Mouse (Mus musculus) NIH3T3 (cell line): ENCODE data around the gene Cplx2.

ENCODE experiments used
- DNase-seq: peaks from one replicate; pipeline ENCODE4 v3.0.0-alpha.2; 2012; ENCODE audit warnings: low read depth

The Cplx2 gene

DNA sequence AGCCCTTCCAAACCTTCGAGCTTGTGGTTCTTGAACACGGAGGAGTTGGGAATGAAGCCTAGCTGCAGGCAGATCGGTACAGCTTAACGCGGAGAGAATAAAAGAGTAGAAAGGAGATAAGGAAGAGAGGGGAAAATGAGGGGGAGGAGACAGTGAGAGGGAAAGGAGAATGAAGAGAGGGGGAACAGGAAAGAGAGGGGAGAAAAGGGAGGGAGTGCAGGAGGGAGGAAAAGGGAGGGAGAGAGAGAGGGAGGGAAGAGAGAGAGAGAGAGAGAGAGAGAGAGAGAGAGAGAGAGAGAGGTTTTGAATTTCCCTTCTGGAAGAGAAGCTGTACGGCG is at the start of gene Cplx2:
Gene Cplx2 (plus strand): TSS at position 301 of the 338 bp plus-strand sequence.
- DNase-seq, result no peak

GRCm38 (mm10) chr13:54322396-54323306 is 48.5 kb upstream of the Cplx2 start:
- DNase-seq, result peak; percentile 59

- peak; percentile 62 for DNase-seq
These were observed 47.6 kb upstream of the Cplx2 start for GRCm38 (mm10) chr13:54323307-54324165.

GRCm38 (mm10) chr13:54324178-54324577 is 47.0 kb upstream of the Cplx2 start:
- DNase-seq, result no peak

DNA sequence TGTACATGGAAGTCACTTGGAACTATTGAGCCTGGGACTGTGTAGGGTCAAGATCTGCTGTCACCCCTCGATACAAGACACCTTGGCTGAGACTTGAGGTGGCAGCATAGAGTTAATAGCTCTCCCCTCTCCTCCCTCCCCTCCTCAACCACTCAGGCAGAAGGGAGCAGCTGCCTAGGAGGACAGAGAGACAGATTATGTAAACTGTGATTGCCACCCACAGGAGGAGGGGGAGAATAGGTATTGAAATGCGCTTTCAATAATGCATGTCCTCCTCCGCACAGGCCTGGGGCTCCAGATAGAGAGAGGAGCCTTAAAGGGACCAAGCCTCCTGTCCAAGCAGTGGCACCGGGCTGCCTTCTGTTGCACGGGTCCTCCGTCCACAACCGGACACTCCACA is 45.3 kb upstream of the Cplx2 start:
- DNase-seq, result no peak

DNA sequence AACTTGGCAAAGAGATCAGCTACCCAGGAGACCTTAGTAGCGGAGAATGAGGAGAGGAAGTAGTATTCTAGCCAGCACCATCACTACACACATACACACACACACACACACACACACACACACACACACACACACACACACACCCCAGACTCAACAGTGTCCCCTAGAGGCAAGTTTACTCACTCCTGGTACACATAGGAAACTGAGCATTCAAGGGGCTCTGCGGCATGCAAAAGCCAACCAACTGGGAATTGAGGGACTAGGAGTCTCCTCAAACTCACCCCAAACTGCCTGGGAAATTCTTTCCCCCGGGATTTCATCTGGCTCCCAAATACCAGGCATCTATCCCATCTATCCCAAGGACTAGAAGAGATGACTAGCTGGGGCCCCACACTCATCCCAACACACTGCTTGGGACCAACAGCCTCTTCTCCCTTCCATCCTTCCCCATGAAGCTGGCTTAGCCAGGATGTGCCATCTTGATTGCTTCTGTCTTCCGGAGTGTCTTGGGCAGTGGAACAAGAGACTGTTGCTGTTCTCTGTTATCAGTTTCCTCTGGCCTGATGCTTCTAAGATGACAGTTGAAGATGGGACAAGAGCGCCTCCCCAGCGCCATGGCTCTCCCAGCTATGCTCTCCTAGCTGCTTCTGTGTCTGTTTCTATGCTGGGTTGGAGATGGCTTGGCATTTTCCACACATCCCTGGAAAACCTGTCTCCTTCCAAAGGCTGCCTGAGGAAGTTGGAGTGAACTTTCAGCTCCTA is 44.3 kb upstream of the Cplx2 start:
- no peak for DNase-seq

DNA sequence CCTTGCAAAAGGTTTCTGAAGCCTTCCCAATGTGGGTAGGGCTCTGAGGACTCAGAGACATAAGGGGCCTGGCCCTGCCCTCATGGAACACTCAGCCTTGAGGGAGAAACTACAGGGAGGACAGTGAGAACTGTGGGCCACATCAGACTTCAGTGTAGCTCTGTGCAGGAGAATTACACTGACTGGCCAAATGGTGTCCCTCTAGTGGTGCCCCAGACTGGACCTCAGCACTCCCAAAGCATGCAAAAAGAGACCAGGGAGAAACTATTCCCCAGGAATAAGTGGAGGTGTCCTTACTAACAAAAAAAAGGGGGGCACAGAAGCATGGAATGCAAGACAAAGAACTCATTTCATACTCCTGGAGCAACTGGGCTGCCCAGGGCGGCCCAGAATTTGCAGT is 43.1 kb upstream of the Cplx2 start:
- DNase-seq, result no peak

- DNase-seq, result no peak
These were observed 42.1 kb upstream of the Cplx2 start for GRCm38 (mm10) chr13:54328954-54329490.

GRCm38 (mm10) chr13:54331825-54332675 is 39.1 kb upstream of the Cplx2 start:
- DNase-seq, result peak; percentile 64

GRCm38 (mm10) chr13:54332921-54333477 is 38.1 kb upstream of the Cplx2 start:
- DNase-seq, result no peak

GRCm38 (mm10) chr13:54337058-54337457 is 34.1 kb upstream of the Cplx2 start:
- DNase-seq, result no peak

GRCm38 (mm10) chr13:54337541-54337940 is 33.6 kb upstream of the Cplx2 start:
- DNase-seq, result peak; percentile 33

DNA sequence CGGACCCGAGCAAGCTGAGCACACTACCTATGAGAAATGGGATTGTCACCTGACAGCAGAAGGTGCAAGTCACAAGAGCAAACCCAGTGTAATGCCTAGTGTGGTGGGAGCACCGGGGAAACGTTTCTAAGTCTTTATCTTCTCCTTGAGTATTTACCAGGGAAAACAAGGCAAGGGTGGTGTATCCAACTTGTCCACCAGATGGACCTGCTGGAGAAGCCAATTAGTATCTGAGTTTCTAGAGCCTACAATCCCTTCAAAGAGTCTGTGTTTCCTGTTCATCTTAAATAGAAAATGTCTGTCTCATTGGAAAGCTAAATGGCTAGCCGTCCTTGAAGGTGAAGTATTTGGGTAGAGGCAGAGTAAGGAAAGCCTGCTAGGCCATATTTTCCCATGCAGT is 32.3 kb upstream of the Cplx2 start:
- no peak for DNase-seq

- no peak for DNase-seq
These were observed 25.1 kb upstream of the Cplx2 start for GRCm38 (mm10) chr13:54345885-54346647.

DNA sequence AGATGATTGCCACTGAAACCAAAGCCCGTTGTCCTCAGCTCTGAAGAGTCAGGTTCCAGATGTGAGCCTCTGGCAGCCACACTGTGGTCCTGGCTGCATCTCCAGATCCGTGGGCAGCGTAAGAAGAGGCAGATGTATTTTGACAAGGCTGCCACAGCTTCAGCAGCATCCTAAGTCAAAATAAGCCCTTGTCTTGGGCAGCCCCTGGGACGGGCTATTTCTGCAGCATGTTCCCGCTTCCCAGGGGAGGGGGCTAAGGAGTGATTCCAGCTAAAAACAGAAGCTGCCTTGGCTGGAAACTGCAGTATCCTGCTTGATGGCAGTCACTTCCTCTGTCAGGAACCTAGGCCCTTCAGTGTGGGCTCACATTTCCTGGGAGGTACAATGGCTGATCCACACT is 23.1 kb upstream of the Cplx2 start:
- no peak for DNase-seq

DNA sequence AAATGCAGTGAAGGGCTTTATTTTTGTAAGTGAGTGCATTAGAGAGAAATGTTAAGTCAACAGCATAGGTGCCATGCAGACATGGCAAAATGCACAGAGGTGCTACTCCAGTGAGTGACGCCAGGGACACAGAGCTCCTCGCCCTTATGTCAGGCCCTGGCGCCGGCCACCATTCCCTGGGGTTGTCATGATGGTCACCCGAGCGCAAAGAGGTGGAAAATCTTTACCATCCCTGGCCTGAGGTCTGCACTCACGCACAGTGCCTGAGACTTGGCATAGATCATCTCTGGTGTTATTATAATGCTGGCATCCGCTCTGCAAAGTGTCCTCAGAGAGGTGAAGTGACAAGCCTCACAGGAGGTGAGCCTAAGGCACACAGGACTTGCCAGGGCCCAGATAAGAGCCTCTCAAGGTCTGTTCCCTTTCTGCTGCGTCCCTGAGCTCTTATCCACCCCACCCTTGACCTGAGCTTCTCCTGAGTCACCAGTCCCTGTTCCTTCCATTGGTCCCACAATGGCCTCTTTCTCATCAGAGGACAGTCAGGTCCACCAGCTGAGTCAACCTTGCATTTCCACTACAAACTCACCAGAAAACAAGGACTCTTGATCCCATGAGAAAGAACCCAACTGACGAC is 21.9 kb upstream of the Cplx2 start:
- no peak for DNase-seq

- DNase-seq, result no peak
These were observed 13.7 kb upstream of the Cplx2 start for GRCm38 (mm10) chr13:54357420-54357819.

DNA sequence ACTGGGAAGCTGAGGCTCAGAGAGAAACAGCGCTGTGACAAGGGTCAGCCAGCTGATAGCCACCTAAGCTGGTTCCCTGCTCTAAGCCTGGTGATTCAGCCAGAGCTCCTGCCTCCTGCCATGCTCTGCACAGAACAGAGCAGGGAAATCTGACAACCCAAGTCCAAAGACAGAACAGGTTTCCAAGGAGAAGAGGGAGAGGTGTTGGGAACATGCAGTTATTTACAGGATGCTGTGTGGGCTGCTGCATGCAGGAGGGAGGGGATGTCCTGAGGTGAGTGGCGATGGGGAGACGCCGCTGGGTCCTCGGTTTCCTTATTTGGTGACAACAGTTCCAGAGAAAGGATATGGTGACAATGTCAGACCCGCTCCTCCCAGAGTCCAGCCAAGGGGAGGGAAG is 12.0 kb upstream of the Cplx2 start:
- no peak for DNase-seq

GRCm38 (mm10) chr13:54364686-54365085 is 6.5 kb upstream of the Cplx2 start:
- DNase-seq, result no peak
